Mouse (Mus musculus) MEL (cell line): ENCODE results near the gene Mgat5.

Source experiments
- CTCF ChIP-seq, 3 experiments: IDR thresholded peaks in 2 of 3; conservative IDR thresholded peaks in 1 of 3; 2 replicates each; pipeline ENCODE4 v1.5.1; 2011 to 2012; ENCODE audit warnings: low read length in 3 of 3, low read depth in 2 of 3, mild to moderate bottlenecking in 2 of 3, improper control_type of control experiment in 1 of 3, inconsistent platforms in 1 of 3, mixed read lengths in 1 of 3, moderate library complexity in 1 of 3; ENCODE audit not compliant: control insufficient read depth in 1 of 3, insufficient read depth in 1 of 3, poor library complexity in 1 of 3, severe bottlenecking in 1 of 3
- E2F4 ChIP-seq: IDR thresholded peaks from 2 replicates; pipeline ENCODE4 v1.6.1; 2011; ENCODE audit warnings: low read depth, low read length, improper control_type of control experiment, borderline replicate concordance
- ELF1 ChIP-seq: IDR thresholded peaks from 2 replicates; pipeline ENCODE4 v1.6.1; 2014; ENCODE audit warnings: low read depth, mild to moderate bottlenecking, inconsistent platforms, low read length, improper control_type of control experiment, moderate library complexity
- ETS1 ChIP-seq: IDR thresholded peaks from 2 replicates; pipeline ENCODE4 v1.6.1; 2012; ENCODE audit warnings: low read depth, mild to moderate bottlenecking, inconsistent platforms, low read length, improper control_type of control experiment, moderate library complexity
- POLR2A ChIP-seq, 2 experiments: IDR thresholded peaks; 2 replicates each; pipeline ENCODE4 v1.6.1; 2011 to 2012; ENCODE audit warnings: low read length in 2 of 2, mild to moderate bottlenecking in 2 of 2, control low read depth in 1 of 2, improper control_type of control experiment in 1 of 2, low read depth in 1 of 2, moderate library complexity in 1 of 2; ENCODE audit not compliant: control insufficient read depth in 1 of 2, insufficient read depth in 1 of 2, poor library complexity in 1 of 2
- TCF12 ChIP-seq: IDR thresholded peaks from 2 replicates; pipeline ENCODE4 v1.6.1; 2014; ENCODE audit warnings: low read depth, mild to moderate bottlenecking, inconsistent platforms, low read length, improper control_type of control experiment, moderate library complexity
- ZMIZ1 ChIP-seq: IDR thresholded peaks from 2 replicates; pipeline ENCODE4 v1.6.1; 2012; ENCODE audit warnings: low read depth, mild to moderate bottlenecking, inconsistent platforms, low read length, improper control_type of control experiment, moderate library complexity

- TF ChIP-seq ETS1 (no peak), CTCF (IDR thresholded peaks at IDR 0.05 in 2 of 3, conservative IDR thresholded peaks at IDR 0.05 in 1 of 3; ENCODE audit: control insufficient read depth in 1 of 3, insufficient read depth in 1 of 3, low read depth in 2 of 3, low read length in 3 of 3, poor library complexity in 1 of 3, severe bottlenecking in 1 of 3) (peak; percentile 91 to 94 (median 93)), POLR2A (IDR thresholded peaks at IDR 0.05; ENCODE audit: control insufficient read depth in 1 of 2, insufficient read depth in 1 of 2, low read depth in 1 of 2, low read length in 2 of 2, poor library complexity in 1 of 2) (no peak), ZMIZ1 (no peak), E2F4 (no peak), TCF12 (no peak), ELF1 (no peak)
Observed at GRCm38 (mm10) chr1:127500219-127500618, 295.4 kb downstream of the Mgat5 start.
